Mouse (Mus musculus) cortical plate, adult 2 months (tissue): ENCODE measurements around the gene Mettl4.

Experiments
- CTCF ChIP-seq: fragments of 200-500 bp; IDR thresholded peaks from 2 replicates; pipeline ENCODE4 v1.5.1; 2011; ENCODE audit warnings: mild to moderate bottlenecking, control low read depth, low read length; ENCODE audit not compliant: insufficient read depth; ENCODE audit errors: extremely low read depth
- POLR2A ChIP-seq: fragments of 200-500 bp; IDR thresholded peaks from 2 replicates; pipeline ENCODE4 v1.6.1; 2011; ENCODE audit warnings: mild to moderate bottlenecking, low read length, control low read depth; ENCODE audit not compliant: insufficient read depth; ENCODE audit errors: extremely low read depth

- TF ChIP-seq POLR2A (no peak), CTCF (no peak)
Observed at GRCm38 (mm10) chr17:94673515-94674317, 76.1 kb downstream of the Mettl4 start.
